Mouse (Mus musculus) stomach, embryonic 16.5 days (tissue): Measurements from ENCODE around the gene Rab4a. TPM values are rescaled to one million over a fixed set of nuclear protein-coding genes. Genes with fewer than 3 reads are reported as not detected.
A peak's percentile ranks its signal among the peaks of the same experiment; 100 is the strongest.

Experiments used
- ATAC-seq: fragments of 200-750 bp; cut with Nextera tagmentation; 2 replicates; pipeline ENCODE4 v1.8.0; 2017; ENCODE audit warnings: moderate number of reproducible peaks, moderate TSS enrichment; ENCODE audit not compliant: insufficient read depth, low FRiP score
- H3K27ac ChIP-seq: fragments of 300-500 bp; sonication (generic); 2 replicates; pipeline ENCODE4 v1.5.1; 2014; ENCODE audit warnings: low read length
- H3K27me3 ChIP-seq: fragments of 300-500 bp; sonication (generic); 2 replicates; pipeline ENCODE4 v1.6.1; 2014; ENCODE audit warnings: low read length, control low read depth, mixed read lengths; ENCODE audit not compliant: control insufficient read depth, insufficient read depth
- H3K36me3 ChIP-seq: fragments of 300-500 bp; sonication (generic); 2 replicates; pipeline ENCODE4 v1.6.1; 2014; ENCODE audit warnings: low read length; ENCODE audit not compliant: control insufficient read depth, insufficient read depth
- H3K4me1 ChIP-seq: fragments of 300-500 bp; sonication (generic); 2 replicates; pipeline ENCODE4 v1.6.1; 2014; ENCODE audit warnings: low read length, control low read depth, mixed read lengths; ENCODE audit not compliant: control insufficient read depth, insufficient read depth
- H3K4me2 ChIP-seq: fragments of 300-500 bp; sonication (generic); 2 replicates; pipeline ENCODE4 v1.6.1; 2014; ENCODE audit warnings: low read depth, low read length, mixed read lengths
- H3K4me3 ChIP-seq: fragments of 300-500 bp; sonication (generic); replicated peaks from 2 replicates; pipeline ENCODE4 v1.5.1; 2014; ENCODE audit warnings: mild to moderate bottlenecking, low read length
- H3K9ac ChIP-seq: fragments of 300-500 bp; sonication (generic); 2 replicates; pipeline ENCODE4 v1.6.1; 2014; ENCODE audit warnings: low read length
- H3K9me3 ChIP-seq: fragments of 300-500 bp; sonication (generic); replicated peaks from 2 replicates; pipeline ENCODE4 v1.6.1; 2016; ENCODE audit warnings: low read length, control low read depth; ENCODE audit not compliant: control insufficient read depth
- WGBS: fragments of 180-500 bp; shearing (Covaris S2); extraction: QIAGEN DNeasy Blood & Tissue Kit; methylation state at CpG from one replicate; pipeline ENCODE4 v1.1.7; 2014; 5-methylcytosine and 5-hydroxymethylcytosine counted together
- polyA plus RNA-seq: library from polyadenylated mRNA; unstranded; fragments of >200 nt; fragmentation: Nextera tagmentation; extraction: Ambion mirVana; gene quantifications from 2 replicates; pipeline ENCODE4 v1.2.1, GENCODE M21; 2015

The Rab4a gene
- polyA plus RNA-seq: 42.2 and 44.4 TPM in 2 replicates

- WGBS: under 1% methylated on average over 47 of the region's 48 CpGs
- Histone ChIP-seq H3K4me3 (peak within 1 kb of the TSS; percentile 90), H3K27me3 (no peaks in the 10 kb centered on the region), H3K9me3 (no peaks in the 10 kb centered on the region), H3K36me3 (no peaks in the 10 kb centered on the region), H3K27ac (peak within 1 kb of the TSS; percentile 84), H3K4me2 (peak within 1 kb of the TSS; percentile 89), H3K4me1 (peaks cover 13% of the 10 kb centered on the region), H3K9ac (peak within 1 kb of the TSS; percentile 93)
- peak; percentile 93 for ATAC-seq
Measured at GRCm38 (mm10) chr8:123805718-123806373, at the start of gene Rab4a. Gene Rab4a (plus strand): TSS chr8:123805985.

GRCm38 (mm10) chr8:123756901-123757300 is 48.9 kb upstream of the Rab4a start:
- Histone ChIP-seq H3K27ac (no peak overlapping the region), H3K27me3 (no peaks in the 10 kb centered on the region), H3K4me1 (peaks cover 26% of the 10 kb centered on the region), H3K36me3 (no peaks in the 10 kb centered on the region), H3K9me3 (no peaks in the 10 kb centered on the region), H3K4me2 (no peak overlapping the region), H3K4me3 (no peak overlapping the region), H3K9ac (no peak overlapping the region)
- ATAC-seq: no peak
- 55% methylated on average over 8 of the region's 8 CpGs for WGBS

GRCm38 (mm10) chr8:123758935-123759334 is 46.9 kb upstream of the Rab4a start:
- H3K9me3 ChIP-seq: no peaks in the 10 kb centered on the region
- H3K27ac ChIP-seq: no peak overlapping the region
- H3K36me3 ChIP-seq: no peaks in the 10 kb centered on the region
- H3K4me2 ChIP-seq: no peak overlapping the region
- no peak for ATAC-seq
- H3K27me3 ChIP-seq: no peaks in the 10 kb centered on the region
- H3K4me1 ChIP-seq: peaks cover 27% of the 10 kb centered on the region
- no peak overlapping the region for H3K9ac ChIP-seq
- WGBS: 89% methylated on average over 1 of the region's 1 CpGs
- no peak overlapping the region for H3K4me3 ChIP-seq

- no peak overlapping the region for H3K9ac ChIP-seq
- H3K27ac ChIP-seq: no peak overlapping the region
- H3K4me1 ChIP-seq: peaks cover 29% of the 10 kb centered on the region
- no peaks in the 10 kb centered on the region for H3K36me3 ChIP-seq
- no peaks in the 10 kb centered on the region for H3K27me3 ChIP-seq
- H3K9me3 ChIP-seq: no peaks in the 10 kb centered on the region
- 24% methylated on average over 10 of the region's 10 CpGs for WGBS
- ATAC-seq: peak; percentile 19; the same call in 1 of the 2 replicates
- no peak overlapping the region for H3K4me3 ChIP-seq
- 0 out of 2 replicates have a peak overlapping the region, but pooled peaks have one; percentile 19 for H3K4me2 ChIP-seq
Measured at GRCm38 (mm10) chr8:123759933-123760332, 45.9 kb upstream of the Rab4a start.

- H3K4me3 ChIP-seq: no peak overlapping the region
- H3K27ac ChIP-seq: no peak overlapping the region
- H3K4me1 ChIP-seq: peaks cover 29% of the 10 kb centered on the region
- no peak overlapping the region for H3K4me2 ChIP-seq
- H3K27me3 ChIP-seq: no peaks in the 10 kb centered on the region
- ATAC-seq: no peak
- no peaks in the 10 kb centered on the region for H3K9me3 ChIP-seq
- WGBS: 36% methylated on average over 5 of the region's 5 CpGs
- no peaks in the 10 kb centered on the region for H3K36me3 ChIP-seq
- H3K9ac ChIP-seq: no peak overlapping the region
Measured at GRCm38 (mm10) chr8:123760579-123760978, 45.2 kb upstream of the Rab4a start.

- Histone ChIP-seq H3K27ac (no peak overlapping the region), H3K4me2 (no peak overlapping the region), H3K27me3 (no peaks in the 10 kb centered on the region), H3K9ac (no peak overlapping the region), H3K36me3 (no peaks in the 10 kb centered on the region), H3K4me1 (peaks cover 28% of the 10 kb centered on the region), H3K9me3 (no peaks in the 10 kb centered on the region), H3K4me3 (no peak overlapping the region)
- WGBS: 42% methylated on average over 12 of the region's 12 CpGs
- no peak for ATAC-seq
Measured at GRCm38 (mm10) chr8:123761266-123761882, 44.4 kb upstream of the Rab4a start.

GRCm38 (mm10) chr8:123761883-123762270 is 43.9 kb upstream of the Rab4a start:
- no peak for ATAC-seq
- 38% methylated on average over 4 of the region's 4 CpGs for WGBS
- Histone ChIP-seq H3K27me3 (no peaks in the 10 kb centered on the region), H3K36me3 (no peaks in the 10 kb centered on the region), H3K9me3 (no peaks in the 10 kb centered on the region), H3K4me3 (no peak overlapping the region), H3K27ac (no peak overlapping the region), H3K4me2 (no peak overlapping the region), H3K9ac (no peak overlapping the region), H3K4me1 (peaks cover 23% of the 10 kb centered on the region)

- Histone ChIP-seq H3K4me1 (peaks cover 23% of the 10 kb centered on the region), H3K36me3 (no peaks in the 10 kb centered on the region), H3K27me3 (no peaks in the 10 kb centered on the region), H3K9me3 (no peaks in the 10 kb centered on the region), H3K4me2 (no peak overlapping the region), H3K4me3 (no peak overlapping the region), H3K9ac (no peak overlapping the region), H3K27ac (peak overlapping the region; percentile 83)
- ATAC-seq: peak; percentile 42
- WGBS: 26% methylated on average over 7 of the region's 7 CpGs
Measured at GRCm38 (mm10) chr8:123763355-123763754, 42.4 kb upstream of the Rab4a start.

- no peak for ATAC-seq
- H3K4me1 ChIP-seq: peaks cover 23% of the 10 kb centered on the region
- WGBS: 46% methylated on average over 4 of the region's 4 CpGs
- H3K36me3 ChIP-seq: no peaks in the 10 kb centered on the region
- no peak overlapping the region for H3K4me2 ChIP-seq
- no peak overlapping the region for H3K9ac ChIP-seq
- no peak overlapping the region for H3K4me3 ChIP-seq
- H3K27ac ChIP-seq: no peak overlapping the region
- H3K9me3 ChIP-seq: no peaks in the 10 kb centered on the region
- H3K27me3 ChIP-seq: no peaks in the 10 kb centered on the region
Measured at GRCm38 (mm10) chr8:123764671-123765070, 41.1 kb upstream of the Rab4a start.
